Mouse (Mus musculus): ENCODE results near the gene Zc3hav1. TPM values are rescaled to one million over a fixed set of nuclear protein-coding genes. Genes with fewer than 3 reads are reported as not detected.

Gene Zc3hav1
- total RNA-seq, 4 experiments from 2014 or later, result 5.0 to 12.5 (median 7.5) TPM

- DNase-seq (ENCODE audit: low spot score in 2 of 2), result no peak
These were observed 1.2 kb downstream of the Zc3hav1 start for GRCm38 (mm10) chr6:38353181-38353580.

GRCm38 (mm10) chr6:38352451-38352850 is 2.0 kb downstream of the Zc3hav1 start:
- DNase-seq (ENCODE audit: low spot score in 2 of 2), result no peak

GRCm38 (mm10) chr6:38351930-38352329 is 2.5 kb downstream of the Zc3hav1 start:
- no peak for DNase-seq (ENCODE audit: low spot score in 2 of 2)

GRCm38 (mm10) chr6:38349806-38350205 is 4.6 kb downstream of the Zc3hav1 start:
- DNase-seq (ENCODE audit: low spot score in 2 of 2), result no peak

GRCm38 (mm10) chr6:38348811-38349453 is 5.5 kb downstream of the Zc3hav1 start:
- DNase-seq (ENCODE audit: low spot score in 2 of 2), result no peak

GRCm38 (mm10) chr6:38347875-38348274 is 6.5 kb downstream of the Zc3hav1 start:
- DNase-seq (ENCODE audit: low spot score in 2 of 2), result no peak

- DNase-seq (ENCODE audit: low spot score in 2 of 2), result no peak
These were observed 8.6 kb downstream of the Zc3hav1 start for GRCm38 (mm10) chr6:38345796-38346195.

GRCm38 (mm10) chr6:38344006-38344670 is 10.3 kb downstream of the Zc3hav1 start:
- DNase-seq (ENCODE audit: low spot score in 2 of 2), result no peak

- no peak for DNase-seq (ENCODE audit: low spot score in 2 of 2)
These were observed 10.8 kb downstream of the Zc3hav1 start for GRCm38 (mm10) chr6:38343581-38343980.

- no peak for DNase-seq (ENCODE audit: low spot score in 2 of 2)
These were observed 11.8 kb downstream of the Zc3hav1 start for GRCm38 (mm10) chr6:38342666-38342992.

GRCm38 (mm10) chr6:38341751-38342665 is 12.4 kb downstream of the Zc3hav1 start:
- DNase-seq (ENCODE audit: low spot score in 2 of 2), result no peak

GRCm38 (mm10) chr6:38339078-38339477 is 15.3 kb downstream of the Zc3hav1 start:
- DNase-seq (ENCODE audit: low spot score in 2 of 2), result no peak

- no peak for DNase-seq (ENCODE audit: low spot score in 2 of 2)
These were observed 16.5 kb downstream of the Zc3hav1 start for GRCm38 (mm10) chr6:38337951-38338350.

GRCm38 (mm10) chr6:38337166-38337705 is 17.2 kb downstream of the Zc3hav1 start:
- DNase-seq (ENCODE audit: low spot score in 2 of 2), result no peak

GRCm38 (mm10) chr6:38335264-38335663 is 19.1 kb downstream of the Zc3hav1 start:
- no peak for DNase-seq (ENCODE audit: low spot score in 2 of 2)

- peak; percentile 26 to 46 for DNase-seq (ENCODE audit: low spot score in 2 of 2)
These were observed 27.8 kb downstream of the Zc3hav1 start for GRCm38 (mm10) chr6:38326596-38326995.

GRCm38 (mm10) chr6:38320621-38321020 is 33.8 kb downstream of the Zc3hav1 start:
- DNase-seq (ENCODE audit: low spot score in 2 of 2), result no peak

GRCm38 (mm10) chr6:38316050-38316449 is 38.4 kb downstream of the Zc3hav1 start:
- DNase-seq (ENCODE audit: low spot score in 2 of 2), result no peak

GRCm38 (mm10) chr6:38309741-38310140 is 44.7 kb downstream of the Zc3hav1 start:
- DNase-seq (ENCODE audit: low spot score in 2 of 2), result no peak

- DNase-seq (ENCODE audit: low spot score in 2 of 2), result no peak
These were observed 49.4 kb downstream of the Zc3hav1 start for GRCm38 (mm10) chr6:38304981-38305380.

- peak; percentile 29 to 56 for DNase-seq (ENCODE audit: low spot score in 2 of 2)
These were observed 55.5 kb downstream of the Zc3hav1 start, which contains the start of gene Zc3hav1l for GRCm38 (mm10) chr6:38298761-38299401. Gene Zc3hav1l, minus strand, starts transcription at chr6:38299259.

Measured in layer of hippocampus, adult 8-10 months (tissue).